Mouse (Mus musculus): ENCODE measurements around the gene Ccdc28a.

The Ccdc28a gene

GRCm38 (mm10) chr10:18234560-18235401 lies at the start of gene Ccdc28a:
Gene Ccdc28a, minus strand, starts transcription at chr10:18234998.
- DNase-seq: peak; percentile 97

GRCm38 (mm10) chr10:18283991-18284390 lies 49.2 kb upstream of the Ccdc28a start:
- peak; percentile 44 for DNase-seq

GRCm38 (mm10) chr10:18276090-18276734 lies 41.4 kb upstream of the Ccdc28a start:
- no peak for DNase-seq

GRCm38 (mm10) chr10:18251345-18251744 lies 16.5 kb upstream of the Ccdc28a start:
- no peak for DNase-seq

GRCm38 (mm10) chr10:18243614-18244013 lies 8.8 kb upstream of the Ccdc28a start:
- peak; percentile 10 for DNase-seq

- no peak for DNase-seq
Measured at GRCm38 (mm10) chr10:18237191-18237590, 2.4 kb upstream of the Ccdc28a start.

GRCm38 (mm10) chr10:18236328-18236927 lies 1.6 kb upstream of the Ccdc28a start:
- DNase-seq: peak; percentile 10

GRCm38 (mm10) chr10:18235402-18235747 lies 577 bp upstream of the Ccdc28a start:
- no peak for DNase-seq

GRCm38 (mm10) chr10:18233891-18234290 lies 907 bp downstream of the Ccdc28a start:
- peak; percentile 17 for DNase-seq

- DNase-seq: no peak
Measured at GRCm38 (mm10) chr10:18224386-18224785, 10.4 kb downstream of the Ccdc28a start.

- no peak for DNase-seq
Measured at GRCm38 (mm10) chr10:18219351-18219750, 15.4 kb downstream of the Ccdc28a start.

GRCm38 (mm10) chr10:18214124-18214523 lies 20.7 kb downstream of the Ccdc28a start:
- peak; percentile 30 for DNase-seq

GRCm38 (mm10) chr10:18213373-18213772 lies 21.4 kb downstream of the Ccdc28a start:
- no peak for DNase-seq

- peak; percentile 55 for DNase-seq
Measured at GRCm38 (mm10) chr10:18210726-18211125, 24.1 kb downstream of the Ccdc28a start, which contains the start of gene Ect2l. Gene Ect2l, minus strand, starts transcription at chr10:18210890.

- DNase-seq: no peak
Measured at GRCm38 (mm10) chr10:18210119-18210518, 24.7 kb downstream of the Ccdc28a start.

- peak; percentile 22 for DNase-seq
Measured at GRCm38 (mm10) chr10:18204067-18204466, 30.7 kb downstream of the Ccdc28a start.

- no peak for DNase-seq
Measured at GRCm38 (mm10) chr10:18202401-18202800, 32.4 kb downstream of the Ccdc28a start.

GRCm38 (mm10) chr10:18200656-18201055 lies 34.1 kb downstream of the Ccdc28a start:
- no peak for DNase-seq

- no peak for DNase-seq
Measured at GRCm38 (mm10) chr10:18199919-18200318, 34.9 kb downstream of the Ccdc28a start.

GRCm38 (mm10) chr10:18198286-18199015 lies 36.3 kb downstream of the Ccdc28a start:
- DNase-seq: no peak

GRCm38 (mm10) chr10:18197206-18197979 lies 37.4 kb downstream of the Ccdc28a start:
- DNase-seq: peak; percentile 82

- DNase-seq: peak; percentile 30
Measured at GRCm38 (mm10) chr10:18194737-18195141, 40.1 kb downstream of the Ccdc28a start.
